Mouse (Mus musculus) kidney, postnatal 14 days (tissue): ENCODE measurements around the gene Fam19a3.
"Not testable (repeated sequence)": the region's sequence is repeated elsewhere in the genome, so short reads cannot be mapped to it uniquely, and the experiment has no call there.

Experiments
- DNase-seq: peaks from one replicate; pipeline ENCODE4 v3.0.0; 2022; ENCODE audit warnings: mixed read lengths

The Fam19a3 gene

GRCm38 (mm10) chr3:104791671-104792070 is 10.0 kb upstream of the Fam19a3 start:
- DNase-seq, result no peak

GRCm38 (mm10) chr3:104791017-104791416 is 9.4 kb upstream of the Fam19a3 start:
- DNase-seq, result no peak

GRCm38 (mm10) chr3:104790401-104790937 is 8.8 kb upstream of the Fam19a3 start:
- DNase-seq, result peak; percentile 64

- DNase-seq, result peak; percentile 70
Observed at GRCm38 (mm10) chr3:104789822-104790221, 8.2 kb upstream of the Fam19a3 start.

GRCm38 (mm10) chr3:104789312-104789605 is 7.6 kb upstream of the Fam19a3 start:
- DNase-seq, result no peak

GRCm38 (mm10) chr3:104788561-104789311 is 7.1 kb upstream of the Fam19a3 start:
- DNase-seq, result peak; percentile 92

- no peak for DNase-seq
Observed at GRCm38 (mm10) chr3:104788075-104788474, 6.4 kb upstream of the Fam19a3 start, which contains the start of gene Rhoc. TSS of gene Rhoc (plus strand) at chr3:104788375.

GRCm38 (mm10) chr3:104785284-104785683 is 3.6 kb upstream of the Fam19a3 start:
- no peak for DNase-seq

- no peak for DNase-seq
Observed at GRCm38 (mm10) chr3:104783971-104784500, 2.4 kb upstream of the Fam19a3 start.

- peak; percentile 85 for DNase-seq
Observed at GRCm38 (mm10) chr3:104782061-104782681, 531 bp upstream of the Fam19a3 start.

- DNase-seq, result peak; percentile 90
Observed at GRCm38 (mm10) chr3:104780561-104781420, 849 bp downstream of the Fam19a3 start, which contains the start of gene Ppm1j. TSS of gene Ppm1j (plus strand) at chr3:104781056.

GRCm38 (mm10) chr3:104779949-104780348 is 1.7 kb downstream of the Fam19a3 start:
- DNase-seq, result peak; percentile 58

- peak; percentile 42 for DNase-seq
Observed at GRCm38 (mm10) chr3:104777342-104777741, 4.3 kb downstream of the Fam19a3 start.

- no peak for DNase-seq
Observed at GRCm38 (mm10) chr3:104773301-104773700, 8.3 kb downstream of the Fam19a3 start.

- no peak for DNase-seq
Observed at GRCm38 (mm10) chr3:104771460-104771859, 10.2 kb downstream of the Fam19a3 start.

GRCm38 (mm10) chr3:104770918-104771317 is 10.7 kb downstream of the Fam19a3 start:
- no peak for DNase-seq

- peak; percentile 55 for DNase-seq
Observed at GRCm38 (mm10) chr3:104770035-104770434, 11.6 kb downstream of the Fam19a3 start.

- no peak for DNase-seq
Observed at GRCm38 (mm10) chr3:104769135-104769534, 12.5 kb downstream of the Fam19a3 start.

- no peak for DNase-seq
Observed at GRCm38 (mm10) chr3:104767716-104768115, 13.9 kb downstream of the Fam19a3 start.

GRCm38 (mm10) chr3:104767141-104767540 is 14.5 kb downstream of the Fam19a3 start:
- DNase-seq, result no peak

- DNase-seq, result no peak
Observed at GRCm38 (mm10) chr3:104765021-104765420, 16.6 kb downstream of the Fam19a3 start.

GRCm38 (mm10) chr3:104762103-104762863 is 19.4 kb downstream of the Fam19a3 start:
- not testable (repeated sequence) for DNase-seq
